Mouse (Mus musculus) T-helper 1 cell (primary cell): ENCODE results near the gene Clic3.

Experiments used
- in situ Hi-C: fragments of 300-600 bp; cut with MboI, MseI; formaldehyde crosslinking; loops from one replicate; pipeline ENCODE4 v1.15.1; 2025; ENCODE audit warnings: high pct_unique_total_duplicates

Gene Clic3

GRCm38 (mm10) chr2:25506964-25507363 is 50.3 kb downstream of the Clic3 start:
- in situ Hi-C loops, result no loop called here
